In the genomic region with DNA sequence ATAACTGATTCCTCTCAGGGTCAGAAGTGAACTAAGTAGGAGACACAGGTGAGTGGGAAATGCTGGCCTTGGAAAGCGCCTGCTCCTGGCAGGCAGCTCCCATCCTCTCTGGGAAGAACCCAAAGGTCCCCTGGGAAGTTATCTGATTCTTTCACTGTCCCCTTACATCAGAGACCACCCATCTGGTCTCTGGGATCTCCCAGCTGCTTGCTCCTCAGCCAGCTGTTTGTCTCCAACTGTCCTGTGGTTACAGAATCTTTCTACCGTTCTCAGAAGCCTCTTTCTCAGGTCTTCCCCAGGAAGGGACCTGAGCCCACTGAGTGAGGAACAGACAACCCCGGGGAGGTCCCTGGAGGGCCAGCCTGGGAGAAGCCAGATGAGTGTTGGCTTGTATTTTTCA, we compare ENCODE assay signal across 1 mouse cellular context.
TF ChIP-seq lines count a peak whose summit lies in the region.

No protein-coding gene starts in this region.

TF ChIP-seq in CH12.LX, 34 proteins besides CTCF, POLR2A, EP300 and RAD21:
- TF ChIP-seq UBTF (IDR thresholded peaks at IDR 0.05; ENCODE audit: low read depth, low read length) (0 out of 2 replicates have a peak, but pooled peaks have one; percentile 38), MAX (IDR thresholded peaks at IDR 0.05; ENCODE audit: low read length) (no peak), MYC (IDR thresholded peaks at IDR 0.05; ENCODE audit: low read depth, low read length) (no peak), ETS1 (conservative IDR thresholded peaks at IDR 0.05; ENCODE audit: low read depth, low read length) (peak; percentile 97), MAFK (IDR thresholded peaks at IDR 0.05; ENCODE audit: insufficient replicate concordance, low read length) (no peak), JUN (IDR thresholded peaks at IDR 0.05; ENCODE audit: insufficient read depth, low read depth, low read length) (no peak), E2F4 (IDR thresholded peaks at IDR 0.05; ENCODE audit: insufficient replicate concordance, low read depth, low read length) (no peak), ELF1 (IDR thresholded peaks at IDR 0.05; ENCODE audit: low read depth, low read length) (no peak), IRF4 (IDR thresholded peaks at IDR 0.05; ENCODE audit: low read depth, low read length) (peak; percentile 81), NELFE (IDR thresholded peaks at IDR 0.05; ENCODE audit: low read depth, low read length) (no peak), CHD2 (IDR thresholded peaks at IDR 0.05; ENCODE audit: low read length) (peak; percentile 77), SMC3 (IDR thresholded peaks at IDR 0.05; ENCODE audit: low read depth, low read length) (no peak), RCOR1 (conservative IDR thresholded peaks at IDR 0.05; ENCODE audit: low read depth, low read length) (peak; percentile 67), ZMIZ1 (IDR thresholded peaks at IDR 0.05; ENCODE audit: low read depth, low read length) (peak; percentile 37), MXI1 (IDR thresholded peaks at IDR 0.05; ENCODE audit: low read depth, low read length) (no peak; the same call in 1 of the 2 replicates), NRF1 (IDR thresholded peaks at IDR 0.05; ENCODE audit: low read depth, low read length) (no peak), SIN3A (IDR thresholded peaks at IDR 0.05; ENCODE audit: low read length) (0 out of 2 replicates have a peak, but pooled peaks have one; percentile 51), USF1 (IDR thresholded peaks at IDR 0.05; ENCODE audit: low read depth, low read length) (no peak), MAZ (IDR thresholded peaks at IDR 0.05; ENCODE audit: low read depth, low read length) (0 out of 2 replicates have a peak, but pooled peaks have one; percentile 52), HCFC1 (IDR thresholded peaks at IDR 0.05; ENCODE audit: low read depth, low read length) (no peak), JUND (conservative IDR thresholded peaks at IDR 0.05; ENCODE audit: low read depth, low read length) (no peak), CHD1 (IDR thresholded peaks at IDR 0.05; ENCODE audit: low read depth, low read length) (no peak), TCF12 (IDR thresholded peaks at IDR 0.05; ENCODE audit: low read depth, low read length) (peak; percentile 97), ZNF384 (IDR thresholded peaks at IDR 0.05; ENCODE audit: low read depth, low read length) (no peak), ZC3H11A (IDR thresholded peaks at IDR 0.05; ENCODE audit: low read depth, low read length) (no peak), MEF2A (IDR thresholded peaks at IDR 0.05; ENCODE audit: borderline replicate concordance, low read depth, low read length) (peak; percentile 63), USF2 (conservative IDR thresholded peaks at IDR 0.05; ENCODE audit: low read depth, low read length) (no peak), KAT2A (IDR thresholded peaks at IDR 0.05; ENCODE audit: insufficient replicate concordance, low read length) (no peak), BHLHE40 (IDR thresholded peaks at IDR 0.05; ENCODE audit: low read depth, low read length) (peak; percentile 56), ZKSCAN1 (IDR thresholded peaks at IDR 0.05; ENCODE audit: borderline replicate concordance, low read depth, low read length) (no peak), PAX5 (IDR thresholded peaks at IDR 0.05; ENCODE audit: low read length) (no peak), POLR2AphosphoS2 (IDR thresholded peaks at IDR 0.05; ENCODE audit: low read depth, low read length) (no peak), TBP (conservative IDR thresholded peaks at IDR 0.05; ENCODE audit: low read depth, low read length) (no peak), GABPA (IDR thresholded peaks at IDR 0.05; ENCODE audit: insufficient replicate concordance, low read depth, low read length) (no peak)
